Mouse (Mus musculus): ENCODE data around the gene Capza3. TPM values are rescaled to one million over a fixed set of nuclear protein-coding genes. Genes with fewer than 3 reads are reported as not detected.

Gene Capza3
- polyA plus RNA-seq (2012; rRNA removed), result not detected in 2 replicates

GRCm38 (mm10) chr6:140040952-140041351 lies at the start of gene Capza3:
Capza3 (plus strand) TSS chr6:140041252.
- Histone ChIP-seq H3K4me1 (ENCODE audit: control insufficient read depth, insufficient read depth, low read length) (no peaks in the 10 kb centered on the region), H3K4me3 (replicated peaks; ENCODE audit: extremely low read depth, low read depth, low read length) (no peak within 1 kb of the TSS)
- 97% methylated on average over 7 of the region's 7 CpGs for WGBS
- DNase-seq, result no peak
- TF ChIP-seq CTCF (IDR thresholded peaks at IDR 0.05; ENCODE audit: insufficient read depth, low read length), result no peak
- TF ChIP-seq POLR2A (IDR thresholded peaks at IDR 0.05; ENCODE audit: borderline replicate concordance, extremely low read depth, low read depth, low read length), result no peak

GRCm38 (mm10) chr6:140005181-140005580 lies 35.9 kb upstream of the Capza3 start:
- H3K4me1 ChIP-seq (ENCODE audit: control insufficient read depth, insufficient read depth, low read length), result no peaks in the 10 kb centered on the region
- no peak for DNase-seq
- 73% methylated on average over 3 of the region's 3 CpGs for WGBS
- TF ChIP-seq CTCF (IDR thresholded peaks at IDR 0.05; ENCODE audit: insufficient read depth, low read length), result no peak
- TF ChIP-seq POLR2A (IDR thresholded peaks at IDR 0.05; ENCODE audit: borderline replicate concordance, extremely low read depth, low read depth, low read length), result no peak
- H3K4me3 ChIP-seq (replicated peaks; ENCODE audit: extremely low read depth, low read depth, low read length), result no peak overlapping the region

- TF ChIP-seq CTCF (IDR thresholded peaks at IDR 0.05; ENCODE audit: insufficient read depth, low read length) (no peak), POLR2A (IDR thresholded peaks at IDR 0.05; ENCODE audit: borderline replicate concordance, extremely low read depth, low read depth, low read length) (no peak)
- Histone ChIP-seq H3K4me1 (ENCODE audit: control insufficient read depth, insufficient read depth, low read length) (no peaks in the 10 kb centered on the region), H3K4me3 (replicated peaks; ENCODE audit: extremely low read depth, low read depth, low read length) (no peak overlapping the region)
- WGBS, result 69% methylated on average over 7 of the region's 7 CpGs
- DNase-seq, result no peak
Measured at GRCm38 (mm10) chr6:140024404-140024803, 16.6 kb upstream of the Capza3 start.

- no peaks in the 10 kb centered on the region for H3K4me1 ChIP-seq (ENCODE audit: control insufficient read depth, insufficient read depth, low read length)
- no peak within 1 kb of the TSS for H3K4me3 ChIP-seq (replicated peaks; ENCODE audit: extremely low read depth, low read depth, low read length)
- no peak for TF ChIP-seq POLR2A (IDR thresholded peaks at IDR 0.05; ENCODE audit: borderline replicate concordance, extremely low read depth, low read depth, low read length)
- TF ChIP-seq CTCF (IDR thresholded peaks at IDR 0.05; ENCODE audit: insufficient read depth, low read length), result no peak
- 81% methylated on average over 5 of the region's 5 CpGs for WGBS
- DNase-seq, result no peak
Measured at GRCm38 (mm10) chr6:140041357-140041756, 305 bp downstream of the Capza3 start, which contains the start of gene Plcz1. Plcz1 (minus strand) TSS chr6:140041457.

- H3K4me3 ChIP-seq (replicated peaks; ENCODE audit: extremely low read depth, low read depth, low read length), result no peak overlapping the region
- DNase-seq, result no peak
- no peak for TF ChIP-seq POLR2A (IDR thresholded peaks at IDR 0.05; ENCODE audit: borderline replicate concordance, extremely low read depth, low read depth, low read length)
- TF ChIP-seq CTCF (IDR thresholded peaks at IDR 0.05; ENCODE audit: insufficient read depth, low read length), result no peak
- no peaks in the 10 kb centered on the region for H3K4me1 ChIP-seq (ENCODE audit: control insufficient read depth, insufficient read depth, low read length)
- 63% methylated on average over 5 of the region's 5 CpGs for WGBS
Measured at GRCm38 (mm10) chr6:140051476-140051875, 10.4 kb downstream of the Capza3 start.

- DNase-seq, result no peak
- 79% methylated on average over 5 of the region's 5 CpGs for WGBS
- Histone ChIP-seq H3K4me3 (replicated peaks; ENCODE audit: extremely low read depth, low read depth, low read length) (no peak overlapping the region), H3K4me1 (ENCODE audit: control insufficient read depth, insufficient read depth, low read length) (no peaks in the 10 kb centered on the region)
- no peak for TF ChIP-seq POLR2A (IDR thresholded peaks at IDR 0.05; ENCODE audit: borderline replicate concordance, extremely low read depth, low read depth, low read length)
- no peak for TF ChIP-seq CTCF (IDR thresholded peaks at IDR 0.05; ENCODE audit: insufficient read depth, low read length)
Measured at GRCm38 (mm10) chr6:140054271-140054928, 13.3 kb downstream of the Capza3 start.

GRCm38 (mm10) chr6:140069177-140069576 lies 28.1 kb downstream of the Capza3 start:
- Histone ChIP-seq H3K4me3 (replicated peaks; ENCODE audit: extremely low read depth, low read depth, low read length) (no peak overlapping the region), H3K4me1 (ENCODE audit: control insufficient read depth, insufficient read depth, low read length) (no peaks in the 10 kb centered on the region)
- 79% methylated on average over 8 of the region's 8 CpGs for WGBS
- DNase-seq, result no peak
- no peak for TF ChIP-seq POLR2A (IDR thresholded peaks at IDR 0.05; ENCODE audit: borderline replicate concordance, extremely low read depth, low read depth, low read length)
- no peak for TF ChIP-seq CTCF (IDR thresholded peaks at IDR 0.05; ENCODE audit: insufficient read depth, low read length)

GRCm38 (mm10) chr6:140080933-140081332 lies 39.9 kb downstream of the Capza3 start:
- no peak for TF ChIP-seq CTCF (IDR thresholded peaks at IDR 0.05; ENCODE audit: insufficient read depth, low read length)
- no peak for TF ChIP-seq POLR2A (IDR thresholded peaks at IDR 0.05; ENCODE audit: borderline replicate concordance, extremely low read depth, low read depth, low read length)
- 71% methylated on average over 7 of the region's 7 CpGs for WGBS
- H3K4me1 ChIP-seq (ENCODE audit: control insufficient read depth, insufficient read depth, low read length), result no peaks in the 10 kb centered on the region

GRCm38 (mm10) chr6:140081739-140082138 lies 40.7 kb downstream of the Capza3 start:
- Histone ChIP-seq H3K4me1 (ENCODE audit: control insufficient read depth, insufficient read depth, low read length) (no peaks in the 10 kb centered on the region), H3K4me3 (replicated peaks; ENCODE audit: extremely low read depth, low read depth, low read length) (no peak overlapping the region)
- no peak for DNase-seq
- 72% methylated on average over 3 of the region's 3 CpGs for WGBS
- peak; percentile 52 for TF ChIP-seq CTCF (IDR thresholded peaks at IDR 0.05; ENCODE audit: insufficient read depth, low read length)
- TF ChIP-seq POLR2A (IDR thresholded peaks at IDR 0.05; ENCODE audit: borderline replicate concordance, extremely low read depth, low read depth, low read length), result no peak

More at GRCm38 (mm10) chr6:140080933-140081332, 39.9 kb downstream of the Capza3 start:
- no peak overlapping the region for H3K4me3 ChIP-seq (replicated peaks; ENCODE audit: extremely low read depth, low read depth, low read length)
- DNase-seq, result no peak

GRCm38 (mm10) chr6:140089855-140090254 lies 48.8 kb downstream of the Capza3 start:
- 72% methylated on average over 5 of the region's 5 CpGs for WGBS

More at GRCm38 (mm10) chr6:140089855-140090254, 48.8 kb downstream of the Capza3 start:
- no peaks in the 10 kb centered on the region for H3K4me1 ChIP-seq (ENCODE audit: control insufficient read depth, insufficient read depth, low read length)
- TF ChIP-seq POLR2A (IDR thresholded peaks at IDR 0.05; ENCODE audit: borderline replicate concordance, extremely low read depth, low read depth, low read length), result no peak
- TF ChIP-seq CTCF (IDR thresholded peaks at IDR 0.05; ENCODE audit: insufficient read depth, low read length), result no peak
- no peak for DNase-seq
- no peak overlapping the region for H3K4me3 ChIP-seq (replicated peaks; ENCODE audit: extremely low read depth, low read depth, low read length)

Other genes starting within 250 kb of the Capza3 start
- gene Plcz1, start 205 bp downstream of the Capza3 start, polyA plus RNA-seq (2012; rRNA removed), result not detected in 2 replicates